Mouse (Mus musculus) embryonic stem cell, embryonic (primary cell): ENCODE measurements around the gene Gm5136.

Experiments used
- CTCF ChIA-PET, 4 experiments: fragments of 300-600 bp in 2 of 4; fragments of 350-600 bp in 2 of 4; sonication (Branson Sonifier 250); formaldehyde crosslinking; loops; one replicate each; lab custom pipeline; 2022; ENCODE audit warnings: inconsistent platforms in 2 of 4; lab: Charles Lee
- POLR2A ChIA-PET, 4 experiments: fragments of 300-600 bp in 2 of 4; fragments of 350-600 bp in 2 of 4; sonication (Branson Sonifier 250); formaldehyde crosslinking; loops; one replicate each; lab custom pipeline; 2022; ENCODE audit warnings: antibody characterized with exemption in 4 of 4, inconsistent platforms in 1 of 4; lab: Charles Lee

The Gm5136 gene

DNA sequence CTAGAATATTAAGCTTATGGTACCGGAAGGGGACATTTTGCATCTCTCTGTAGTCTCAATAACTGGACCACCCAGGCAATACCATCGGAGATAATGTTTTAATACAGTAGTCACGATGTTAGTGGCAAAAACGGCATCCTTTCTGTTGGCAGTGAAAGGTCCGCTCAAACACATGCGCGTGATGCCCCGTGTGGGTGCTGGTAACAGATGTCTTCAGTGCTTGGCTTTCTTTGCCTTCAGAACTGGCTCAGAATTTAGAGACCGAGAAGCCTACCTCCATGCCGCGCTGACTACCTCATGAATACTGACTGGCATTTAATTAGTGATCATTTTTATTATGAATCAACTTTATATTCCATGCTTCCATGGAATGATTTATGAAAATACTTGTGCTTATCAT, 44.9 kb downstream of the Gm5136 start:
- ChIA-PET POLR2A (no interaction called here), CTCF (no interaction called here)

DNA sequence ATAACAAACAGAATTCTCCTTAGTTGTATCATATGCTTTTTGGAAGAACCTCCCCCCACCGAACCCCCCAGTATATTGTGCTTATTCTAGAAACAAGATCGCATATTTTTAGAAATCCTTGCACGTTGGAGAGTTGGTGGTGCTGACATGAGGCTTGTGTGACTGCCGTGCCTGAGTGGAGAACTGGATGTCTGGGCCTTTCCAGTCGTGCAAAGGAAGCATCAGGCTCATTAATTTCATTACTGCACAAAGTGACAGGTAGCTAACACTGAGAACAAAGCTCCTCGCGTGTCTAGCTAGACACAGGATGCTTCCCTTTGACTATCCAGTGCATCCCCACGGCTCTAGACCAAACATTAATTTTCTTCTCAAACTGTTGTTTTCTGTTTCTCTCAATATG, 47.1 kb downstream of the Gm5136 start:
- ChIA-PET POLR2A (no interaction called here), CTCF (no interaction called here)

DNA sequence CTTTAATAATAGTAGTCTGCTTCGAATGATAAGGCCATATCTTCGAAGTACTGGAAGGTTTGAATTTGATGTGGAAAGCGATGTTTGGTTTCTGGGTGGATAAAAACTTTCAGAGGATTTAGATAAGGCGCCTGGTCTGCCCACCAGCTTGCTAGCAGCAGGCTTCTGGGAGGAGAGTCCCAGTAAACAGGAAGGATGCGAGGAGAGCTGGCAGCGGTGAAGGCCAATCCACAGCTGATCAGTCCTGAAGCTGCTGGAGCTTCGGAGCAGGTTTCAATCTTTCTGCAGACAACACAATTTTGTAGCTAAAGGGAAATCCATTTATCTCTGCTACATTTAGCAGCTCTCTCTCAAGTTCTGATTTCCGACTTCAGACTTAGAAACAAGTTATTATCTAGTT, 47.9 kb downstream of the Gm5136 start:
- CTCF ChIA-PET = interaction anchor here in 1 of 4 experiments (0.5 kb wide), 1 partner anchor 217 kb away, joined by 3 read pairs; no protein-coding TSS in a partner anchor
- POLR2A ChIA-PET = no interaction called here

DNA sequence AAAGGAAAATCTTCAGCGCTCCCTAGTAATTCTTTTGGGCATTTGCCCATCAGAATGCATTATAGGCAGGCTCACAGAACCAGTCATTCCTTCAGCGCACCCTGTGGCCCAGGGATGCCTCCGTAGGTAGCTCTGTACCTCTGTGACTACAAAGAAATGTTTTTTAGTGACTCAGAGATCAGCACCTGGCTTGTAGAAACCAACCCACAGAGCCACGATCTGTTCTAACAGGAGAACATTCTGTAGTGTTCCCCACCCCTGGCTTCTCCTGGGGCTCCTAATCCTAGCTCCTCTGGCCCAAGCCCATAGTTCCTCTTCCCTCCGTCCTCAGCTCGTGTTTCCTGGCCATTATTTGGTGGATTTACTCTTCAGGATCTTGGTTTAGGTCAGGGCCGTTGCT, 50.8 kb downstream of the Gm5136 start:
- ChIA-PET CTCF (no interaction called here), POLR2A (no interaction called here)
